Mouse (Mus musculus) liver, embryonic 13.5 days (tissue): ENCODE measurements around the gene Ctns. TPM values are rescaled to one million over a fixed set of nuclear protein-coding genes. Genes with fewer than 3 reads are reported as not detected.

Source experiments
- ATAC-seq: fragments of 200-750 bp; cut with Nextera tagmentation; 2 replicates; pipeline ENCODE4 v1.8.0; 2017; ENCODE audit warnings: low read depth, mild to moderate bottlenecking, moderate number of reproducible peaks, moderate library complexity
- DNase-seq: peaks from one replicate; pipeline ENCODE4 v3.0.0; 2022
- H3K27ac ChIP-seq: fragments of 300-500 bp; sonication (generic); 2 replicates; pipeline ENCODE4 v1.5.1; 2015; ENCODE audit warnings: moderate library complexity, mild to moderate bottlenecking, inconsistent platforms
- H3K27me3 ChIP-seq: fragments of 300-500 bp; sonication (generic); 2 replicates; pipeline ENCODE4 v1.6.1; 2015; ENCODE audit warnings: mild to moderate bottlenecking, inconsistent platforms
- H3K36me3 ChIP-seq: fragments of 300-500 bp; sonication (generic); 2 replicates; pipeline ENCODE4 v1.6.1; 2015; ENCODE audit warnings: mild to moderate bottlenecking, inconsistent platforms
- H3K4me1 ChIP-seq: fragments of 300-500 bp; sonication (generic); replicated peaks from 2 replicates; pipeline ENCODE4 v1.6.1; 2015; ENCODE audit warnings: inconsistent platforms
- H3K4me2 ChIP-seq: fragments of 300-500 bp; sonication (generic); 2 replicates; pipeline ENCODE4 v1.6.1; 2015; ENCODE audit warnings: inconsistent platforms, mild to moderate bottlenecking, moderate library complexity
- H3K4me3 ChIP-seq: fragments of 300-500 bp; sonication (generic); replicated peaks from 2 replicates; pipeline ENCODE4 v1.5.1; 2015; ENCODE audit warnings: mild to moderate bottlenecking, inconsistent platforms
- H3K9ac ChIP-seq: fragments of 300-500 bp; sonication (generic); 2 replicates; pipeline ENCODE4 v1.6.1; 2015; ENCODE audit warnings: mild to moderate bottlenecking, inconsistent platforms
- H3K9me3 ChIP-seq: fragments of 300-500 bp; sonication (generic); replicated peaks from 2 replicates; pipeline ENCODE4 v1.6.1; 2016; ENCODE audit warnings: inconsistent platforms
- WGBS: fragments of 180-500 bp; shearing (Covaris S2); methylation state at CpG from one replicate; pipeline ENCODE4 v1.1.7; 2015; ENCODE audit not compliant: insufficient replicate concordance; 5-methylcytosine and 5-hydroxymethylcytosine counted together
- polyA plus RNA-seq: library from polyadenylated mRNA; unstranded; fragments of >200 nt; fragmentation: Nextera tagmentation; extraction: Ambion mirVana; gene quantifications from 2 replicates; pipeline ENCODE4 v1.2.1, GENCODE M21; 2015

Ctns gene
- polyA plus RNA-seq, 1 experiment from 2014 or later = 6.2 TPM

- peaks cover 9% of the 10 kb centered on the region; the same call in 1 of the 2 replicates for H3K36me3 ChIP-seq
- ATAC-seq (no peak), DNase-seq (no peak)
- peaks cover 10% of the 10 kb centered on the region for H3K4me1 ChIP-seq
- no peak overlapping the region for H3K4me3 ChIP-seq
- no peak overlapping the region for H3K27ac ChIP-seq
- WGBS = 50% methylated on average over 6 of the region's 6 CpGs
- H3K27me3 ChIP-seq = no peaks in the 10 kb centered on the region
- H3K9me3 ChIP-seq = no peaks in the 10 kb centered on the region
- H3K4me2 ChIP-seq = no peak overlapping the region
- H3K9ac ChIP-seq = no peak overlapping the region
Observed at GRCm38 (mm10) chr11:73193047-73193446, 5.8 kb downstream of the Ctns start.

- 0 out of 2 replicates have a peak, but pooled peaks cover 3% of the 10 kb centered on the region for H3K4me1 ChIP-seq
- ATAC-seq (no peak), DNase-seq (no peak)
- peaks cover 23% of the 10 kb centered on the region for H3K36me3 ChIP-seq
- no peak overlapping the region for H3K4me2 ChIP-seq
- 74% methylated on average over 6 of the region's 6 CpGs for WGBS
- H3K27me3 ChIP-seq = no peaks in the 10 kb centered on the region
- no peak overlapping the region for H3K4me3 ChIP-seq
- no peak overlapping the region for H3K27ac ChIP-seq
- H3K9ac ChIP-seq = no peak overlapping the region
- H3K9me3 ChIP-seq = no peaks in the 10 kb centered on the region
Observed at GRCm38 (mm10) chr11:73187231-73187630, 11.6 kb downstream of the Ctns start.

- 72% methylated on average over 10 of the region's 10 CpGs for WGBS
- H3K27ac ChIP-seq = no peak overlapping the region
- 0 out of 2 replicates have a peak, but pooled peaks cover 3% of the 10 kb centered on the region for H3K4me1 ChIP-seq
- DNase-seq (no peak), ATAC-seq (no peak)
- no peak overlapping the region for H3K4me3 ChIP-seq
- H3K27me3 ChIP-seq = no peaks in the 10 kb centered on the region
- no peak overlapping the region for H3K9ac ChIP-seq
- no peaks in the 10 kb centered on the region for H3K9me3 ChIP-seq
- no peak overlapping the region for H3K4me2 ChIP-seq
- peaks cover 23% of the 10 kb centered on the region for H3K36me3 ChIP-seq
Observed at GRCm38 (mm10) chr11:73185872-73186615, 12.8 kb downstream of the Ctns start.

- DNase-seq = no peak
- no peaks in the 10 kb centered on the region for H3K9me3 ChIP-seq
Observed at GRCm38 (mm10) chr11:73177895-73178294, 20.9 kb downstream of the Ctns start.

GRCm38 (mm10) chr11:73177509-73177875 lies 21.4 kb downstream of the Ctns start:
- H3K4me2 ChIP-seq = peak overlapping the region; percentile 97
- ATAC-seq (peak; percentile 41), DNase-seq (peak; percentile 59)
- H3K9ac ChIP-seq = peak overlapping the region; percentile 96
- peak overlapping the region; percentile 83 for H3K27ac ChIP-seq
- peaks cover 25% of the 10 kb centered on the region for H3K36me3 ChIP-seq
- H3K4me3 ChIP-seq = peak overlapping the region; percentile 96
- WGBS = 1% methylated on average over 20 of the region's 28 CpGs
- no peaks in the 10 kb centered on the region for H3K9me3 ChIP-seq
- H3K4me1 ChIP-seq = peaks cover 43% of the 10 kb centered on the region
- no peaks in the 10 kb centered on the region for H3K27me3 ChIP-seq

More at GRCm38 (mm10) chr11:73177895-73178294, 20.9 kb downstream of the Ctns start:
- 14% methylated on average over 2 of the region's 2 CpGs for WGBS
- no peak overlapping the region; the same call in 1 of the 2 replicates for H3K27ac ChIP-seq
- peaks cover 21% of the 10 kb centered on the region for H3K36me3 ChIP-seq
- peaks cover 42% of the 10 kb centered on the region for H3K4me1 ChIP-seq
- no peaks in the 10 kb centered on the region for H3K27me3 ChIP-seq
- peak overlapping the region; percentile 97 for H3K4me2 ChIP-seq
- peak overlapping the region; percentile 96 for H3K9ac ChIP-seq
- peak overlapping the region; percentile 96 for H3K4me3 ChIP-seq
- ATAC-seq = no peak

- peaks cover 31% of the 10 kb centered on the region for H3K36me3 ChIP-seq
- H3K4me1 ChIP-seq = peaks cover 50% of the 10 kb centered on the region
- peak within 1 kb of the TSS; percentile 96 for H3K4me3 ChIP-seq
- H3K9ac ChIP-seq = peak within 1 kb of the TSS; percentile 96
- H3K27me3 ChIP-seq = no peaks in the 10 kb centered on the region
- H3K9me3 ChIP-seq = no peaks in the 10 kb centered on the region
- peak within 1 kb of the TSS; percentile 97 for H3K4me2 ChIP-seq
- ATAC-seq (peak; percentile 98), DNase-seq (peak; percentile 95)
- H3K27ac ChIP-seq = peak within 1 kb of the TSS; percentile 83
- WGBS = under 1% methylated on average over 81 of the region's 81 CpGs
Observed at GRCm38 (mm10) chr11:73176608-73177508, 22.0 kb downstream of the Ctns start, which contains the start of the genes Emc6 and Tax1bp3. Emc6 (minus strand) TSS chr11:73177037. Tax1bp3 (plus strand) TSS chr11:73177083.

- H3K4me3 ChIP-seq = peak overlapping the region; percentile 96
- 0% methylated on average over 15 of the region's 15 CpGs for WGBS
- H3K27me3 ChIP-seq = no peaks in the 10 kb centered on the region
- H3K36me3 ChIP-seq = peaks cover 37% of the 10 kb centered on the region
- H3K4me1 ChIP-seq = peaks cover 56% of the 10 kb centered on the region
- peak overlapping the region; percentile 96 for H3K9ac ChIP-seq
- peak overlapping the region; percentile 97 for H3K4me2 ChIP-seq
- H3K27ac ChIP-seq = peak overlapping the region; percentile 79
- DNase-seq (no peak), ATAC-seq (no peak)
- H3K9me3 ChIP-seq = no peaks in the 10 kb centered on the region
Observed at GRCm38 (mm10) chr11:73176186-73176585, 22.7 kb downstream of the Ctns start.

- Histone ChIP-seq H3K36me3 (peaks cover 43% of the 10 kb centered on the region), H3K27me3 (no peaks in the 10 kb centered on the region), H3K9me3 (no peaks in the 10 kb centered on the region), H3K4me2 (peak overlapping the region; percentile 97), H3K4me1 (peaks cover 57% of the 10 kb centered on the region), H3K9ac (peak overlapping the region; percentile 96), H3K4me3 (peak overlapping the region; percentile 96), H3K27ac (peak overlapping the region; percentile 79; the same call in 1 of the 2 replicates)
- WGBS = 32% methylated on average over 8 of the region's 8 CpGs
- no peak for ATAC-seq
- peak; percentile 27 for DNase-seq
Observed at GRCm38 (mm10) chr11:73175612-73176011, 23.2 kb downstream of the Ctns start.

GRCm38 (mm10) chr11:73172186-73172585 lies 26.7 kb downstream of the Ctns start:
- DNase-seq (no peak), ATAC-seq (no peak)
- Histone ChIP-seq H3K9me3 (no peaks in the 10 kb centered on the region), H3K36me3 (peaks cover 45% of the 10 kb centered on the region), H3K4me3 (no peak overlapping the region), H3K9ac (no peak overlapping the region), H3K27me3 (no peaks in the 10 kb centered on the region), H3K27ac (0 out of 2 replicates have a peak overlapping the region, but pooled peaks have one; percentile 23), H3K4me1 (peaks cover 46% of the 10 kb centered on the region), H3K4me2 (no peak overlapping the region)
- WGBS = 68% methylated on average over 5 of the region's 5 CpGs

- Histone ChIP-seq H3K4me1 (peaks cover 31% of the 10 kb centered on the region), H3K27ac (no peak overlapping the region), H3K36me3 (peaks cover 36% of the 10 kb centered on the region), H3K4me3 (no peak overlapping the region), H3K4me2 (no peak overlapping the region), H3K9me3 (no peaks in the 10 kb centered on the region), H3K27me3 (no peaks in the 10 kb centered on the region), H3K9ac (no peak overlapping the region)
- peak; percentile 52 for ATAC-seq
- 33% methylated on average over 4 of the region's 4 CpGs for WGBS
- DNase-seq = peak; percentile 39
Observed at GRCm38 (mm10) chr11:73169231-73169630, 29.6 kb downstream of the Ctns start.

GRCm38 (mm10) chr11:73168576-73168975 lies 30.3 kb downstream of the Ctns start:
- 75% methylated on average over 6 of the region's 6 CpGs for WGBS

More at GRCm38 (mm10) chr11:73168576-73168975, 30.3 kb downstream of the Ctns start:
- DNase-seq (no peak), ATAC-seq (no peak)
- Histone ChIP-seq H3K27ac (no peak overlapping the region), H3K4me3 (no peak overlapping the region), H3K27me3 (no peaks in the 10 kb centered on the region), H3K9me3 (no peaks in the 10 kb centered on the region), H3K36me3 (peaks cover 31% of the 10 kb centered on the region), H3K4me1 (peaks cover 25% of the 10 kb centered on the region), H3K4me2 (no peak overlapping the region), H3K9ac (no peak overlapping the region)
